Comparison of ENCODE assay signal across 7 mouse cellular contexts in genomic region chr10:41518981-41519618, GRCm38 (mm10). TPM values are rescaled to one million over a fixed set of nuclear protein-coding genes. Genes with fewer than 3 reads are reported as not detected.
A peak's percentile ranks its signal among the peaks of the same experiment; 100 is the strongest.
DNase-seq lines count a peak whose midpoint lies in the region; ATAC-seq lines count a peak whose summit lies in the region.

TSS of gene Cd164 (plus strand) at chr10:41519414.

- DNase-seq in adrenal gland, postnatal 14 days: peak; percentile 96
- DNase-seq in embryonic facial prominence, embryonic 11.5 days (ENCODE audit: low spot score): peak; percentile 95
- peak; percentile 100 for DNase-seq in heart, adult 11 months
- peak; percentile 94 for DNase-seq in kidney, adult 18-20 months
- peak; percentile 95 for DNase-seq in limb, embryonic 11.5 days (ENCODE audit: low spot score)
- peak; percentile 97 for DNase-seq in midbrain, embryonic 14.5 days
- peak; percentile 84 to 89 for DNase-seq in spleen, adult 18-20 months

- WGBS in embryonic facial prominence, embryonic 11.5 days: under 1% methylated on average over 67 of the region's 69 CpGs
- under 1% methylated on average over 65 of the region's 69 CpGs for WGBS in limb, embryonic 11.5 days
- WGBS in midbrain, embryonic 14.5 days: under 1% methylated on average over 69 of the region's 69 CpGs

- H3K4me3 ChIP-seq in embryonic facial prominence, embryonic 11.5 days (ENCODE audit: low read depth, low read length): peak within 1 kb of the TSS; percentile 95
- H3K4me3 ChIP-seq in limb, embryonic 11.5 days (ENCODE audit: low read depth, low read length): peak within 1 kb of the TSS; percentile 69
- peak within 1 kb of the TSS; percentile 90 for H3K4me3 ChIP-seq in midbrain, embryonic 14.5 days (replicated peaks; ENCODE audit: low read depth, low read length)

- peak within 1 kb of the TSS; percentile 92 for H3K9ac ChIP-seq in embryonic facial prominence, embryonic 11.5 days (replicated peaks; ENCODE audit: low read length)
- peak within 1 kb of the TSS; percentile 92 for H3K9ac ChIP-seq in limb, embryonic 11.5 days (ENCODE audit: low read length)
- H3K9ac ChIP-seq in midbrain, embryonic 14.5 days (replicated peaks; ENCODE audit: low read length): peak within 1 kb of the TSS; percentile 64

- H3K4me2 ChIP-seq in embryonic facial prominence, embryonic 11.5 days (ENCODE audit: low read depth, low read length): peak within 1 kb of the TSS; percentile 64
- H3K4me2 ChIP-seq in limb, embryonic 11.5 days (ENCODE audit: low read depth, severe bottlenecking): peak within 1 kb of the TSS; percentile 62
- peak within 1 kb of the TSS; percentile 93 for H3K4me2 ChIP-seq in midbrain, embryonic 14.5 days (ENCODE audit: low read length)

- peak within 1 kb of the TSS; percentile 92 for H3K27ac ChIP-seq in embryonic facial prominence, embryonic 11.5 days (replicated peaks; ENCODE audit: low read depth, low read length)
- H3K27ac ChIP-seq in limb, embryonic 11.5 days (replicated peaks; ENCODE audit: low read depth, low read length): peak within 1 kb of the TSS; percentile 93
- peak within 1 kb of the TSS; percentile 98 for H3K27ac ChIP-seq in midbrain, embryonic 14.5 days (replicated peaks; ENCODE audit: low read depth, low read length)

- H3K27me3 ChIP-seq in embryonic facial prominence, embryonic 11.5 days (ENCODE audit: control insufficient read depth, insufficient read depth, low read length): no peaks in the 10 kb centered on the region
- no peaks in the 10 kb centered on the region for H3K27me3 ChIP-seq in limb, embryonic 11.5 days (ENCODE audit: control insufficient read depth, insufficient read depth, low read length)
- H3K27me3 ChIP-seq in midbrain, embryonic 14.5 days (ENCODE audit: control insufficient read depth, insufficient read depth, low read length): no peaks in the 10 kb centered on the region

- no peaks in the 10 kb centered on the region for H3K9me3 ChIP-seq in embryonic facial prominence, embryonic 11.5 days (replicated peaks; ENCODE audit: control insufficient read depth, low read length)
- H3K9me3 ChIP-seq in limb, embryonic 11.5 days (ENCODE audit: control insufficient read depth, low read length): no peaks in the 10 kb centered on the region
- H3K9me3 ChIP-seq in midbrain, embryonic 14.5 days (ENCODE audit: control insufficient read depth, low read length): no peaks in the 10 kb centered on the region

- H3K4me1 ChIP-seq in embryonic facial prominence, embryonic 11.5 days (ENCODE audit: control insufficient read depth, insufficient read depth, low read length): no peaks in the 10 kb centered on the region; the same call in 1 of the 2 replicates
- peaks cover 9% of the 10 kb centered on the region; the same call in 1 of the 2 replicates for H3K4me1 ChIP-seq in limb, embryonic 11.5 days (ENCODE audit: control insufficient read depth, insufficient read depth, low read length)
- H3K4me1 ChIP-seq in midbrain, embryonic 14.5 days (ENCODE audit: control insufficient read depth, insufficient read depth, low read length): peaks cover 27% of the 10 kb centered on the region

- no peaks in the 10 kb centered on the region for H3K36me3 ChIP-seq in embryonic facial prominence, embryonic 11.5 days (replicated peaks; ENCODE audit: control insufficient read depth, insufficient read depth, low read depth, low read length)
- no peaks in the 10 kb centered on the region for H3K36me3 ChIP-seq in limb, embryonic 11.5 days (ENCODE audit: control insufficient read depth, insufficient read depth, low read length)
- H3K36me3 ChIP-seq in midbrain, embryonic 14.5 days (ENCODE audit: control insufficient read depth, insufficient read depth, low read length): no peaks in the 10 kb centered on the region

- ATAC-seq in embryonic facial prominence, embryonic 11.5 days (replicated peaks; ENCODE audit: insufficient number of reproducible peaks, low FRiP score, low TSS enrichment, low read depth): peak; percentile 95
- peak; percentile 94 for ATAC-seq in limb, embryonic 11.5 days (ENCODE audit: insufficient number of reproducible peaks, low FRiP score, low TSS enrichment, low read depth)
- peak; percentile 93 for ATAC-seq in midbrain, embryonic 14.5 days (ENCODE audit: low FRiP score, low TSS enrichment)

RNA-seq across cellular contexts. Expression of gene Cd164, which starts in this region (rescaled TPM):
- 186 and 213 TPM in 2 replicates for total RNA-seq in adrenal gland, postnatal 14 days (2021)
- polyA plus RNA-seq in embryonic facial prominence, embryonic 11.5 days (2014; fragmentation: Nextera tagmentation; extraction: Ambion mirVana): 199 and 211 TPM in 2 replicates
- 171 and 180 TPM in 2 replicates for polyA plus RNA-seq in limb, embryonic 11.5 days (2014; fragmentation: Nextera tagmentation; extraction: Ambion mirVana)
- 34.9 and 63.8 TPM in 2 replicates for polyA plus RNA-seq in midbrain, embryonic 14.5 days (2014; fragmentation: Nextera tagmentation; extraction: Ambion mirVana)

Comparison
In these comparisons a context has a peak if more than half of its experiments do, and no peak if none do; other contexts are left out.
1. Peak in every context shown above with its lines: DNase-seq, ATAC-seq, H3K4me3 ChIP-seq and H3K27ac ChIP-seq.